Mouse (Mus musculus): ENCODE measurements at regions not wholly inside any gene's neighbourhood (a gene's known extent, or its start where the extent isn't known, plus 50 kb on each side); places are given as distances from the start of the nearest gene placed in this dataset.

GRCm38 (mm10) chr14:100619656-100620030, 335.2 kb upstream of the Klf12 start:
- H3K9me3 ChIP-seq (ENCODE audit: low read length) = no peaks in the 10 kb centered on the region; the same call in 1 of the 2 replicates
- no peak overlapping the region for H3K27ac ChIP-seq (ENCODE audit: low read depth)
- TF ChIP-seq CTCF (IDR thresholded peaks at IDR 0.05; ENCODE audit: low read depth) (no peak), EP300 (IDR thresholded peaks at IDR 0.05; ENCODE audit: low read depth) (no peak)
- no peaks in the 10 kb centered on the region for H3K4me1 ChIP-seq (ENCODE audit: insufficient read depth)
- H3K9ac ChIP-seq (replicated peaks) = no peak overlapping the region
- no peaks in the 10 kb centered on the region for H3K27me3 ChIP-seq (ENCODE audit: insufficient read depth, low read length)
- no peak overlapping the region for H3K4me3 ChIP-seq (ENCODE audit: low read depth, low read length)
- WGBS (ENCODE audit: insufficient replicate concordance) = 63% methylated on average over 1 of the region's 1 CpGs
- DNase-seq = no peak
- no peak for ATAC-seq
- H3K4me2 ChIP-seq (ENCODE audit: low read depth, low read length) = no peak overlapping the region
- no peaks in the 10 kb centered on the region for H3K36me3 ChIP-seq (replicated peaks; ENCODE audit: insufficient read depth, low read length)

DNA sequence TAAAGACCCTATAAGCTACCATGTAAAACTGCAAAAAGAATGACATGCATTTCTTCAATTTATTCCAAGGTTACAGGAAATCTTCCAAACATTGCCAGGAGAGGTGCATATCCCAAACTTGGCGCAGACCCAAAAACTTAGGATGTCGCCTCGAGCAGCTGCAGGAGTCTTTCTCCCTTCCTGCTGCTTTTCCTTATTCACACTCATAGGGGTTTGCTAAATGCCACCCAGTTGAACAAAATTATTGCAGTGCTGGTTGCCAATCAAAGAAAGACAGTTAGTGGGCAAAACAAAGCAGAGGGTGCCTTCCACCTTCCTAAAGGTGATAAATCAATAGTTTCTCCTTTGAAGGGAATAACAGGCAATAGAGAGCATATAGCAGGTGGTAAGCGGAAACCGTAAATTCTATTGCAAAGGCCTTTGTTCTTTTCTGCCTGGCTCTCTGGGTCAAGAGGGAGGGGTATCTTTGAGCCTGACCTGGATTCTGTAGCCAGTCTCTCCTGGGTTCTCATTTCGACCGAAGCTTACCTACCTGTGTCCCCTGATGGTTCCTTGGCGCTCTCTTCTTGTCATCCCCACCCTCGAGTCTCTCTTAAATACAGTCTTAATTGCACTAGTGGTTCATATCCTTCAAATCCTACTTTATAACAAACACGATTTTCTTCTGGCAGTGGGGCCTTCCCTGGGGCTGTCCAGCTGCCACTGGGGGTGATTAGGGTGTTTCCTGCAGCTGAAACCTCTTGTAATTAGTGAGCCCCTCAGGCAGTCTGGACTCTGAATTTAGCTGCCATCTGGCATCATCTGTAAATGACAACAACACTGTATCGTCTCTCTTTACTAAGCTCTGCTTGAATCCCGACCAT, 334.5 kb upstream of the Klf12 start:
- Histone ChIP-seq H3K4me2 (ENCODE audit: low read depth, low read length) (no peak overlapping the region), H3K36me3 (replicated peaks; ENCODE audit: insufficient read depth, low read length) (no peaks in the 10 kb centered on the region), H3K9me3 (ENCODE audit: low read length) (no peaks in the 10 kb centered on the region; the same call in 1 of the 2 replicates), H3K4me3 (ENCODE audit: low read depth, low read length) (no peak overlapping the region), H3K27ac (ENCODE audit: low read depth) (no peak overlapping the region), H3K4me1 (ENCODE audit: insufficient read depth) (no peaks in the 10 kb centered on the region), H3K27me3 (ENCODE audit: insufficient read depth, low read length) (no peaks in the 10 kb centered on the region), H3K9ac (replicated peaks) (no peak overlapping the region)
- TF ChIP-seq CTCF (IDR thresholded peaks at IDR 0.05; ENCODE audit: low read depth) = no peak
- TF ChIP-seq EP300 (IDR thresholded peaks at IDR 0.05; ENCODE audit: low read depth) = no peak
- DNase-seq = no peak
- WGBS (ENCODE audit: insufficient replicate concordance) = 78% methylated on average over 12 of the region's 12 CpGs
- ATAC-seq = no peak

- TF ChIP-seq EP300 (IDR thresholded peaks at IDR 0.05; ENCODE audit: low read depth) = no peak
- no peak for TF ChIP-seq CTCF (IDR thresholded peaks at IDR 0.05; ENCODE audit: low read depth)
- H3K36me3 ChIP-seq (replicated peaks; ENCODE audit: insufficient read depth, low read length) = no peaks in the 10 kb centered on the region
- H3K9me3 ChIP-seq (ENCODE audit: low read length) = no peaks in the 10 kb centered on the region
- H3K4me3 ChIP-seq (ENCODE audit: low read depth, low read length) = no peak overlapping the region
- H3K27ac ChIP-seq (ENCODE audit: low read depth) = no peak overlapping the region
- no peak overlapping the region for H3K9ac ChIP-seq (replicated peaks)
- ATAC-seq (no peak), DNase-seq (no peak)
- H3K4me1 ChIP-seq (ENCODE audit: insufficient read depth) = no peaks in the 10 kb centered on the region
- WGBS (ENCODE audit: insufficient replicate concordance) = 68% methylated on average over 1 of the region's 1 CpGs
- H3K4me2 ChIP-seq (ENCODE audit: low read depth, low read length) = no peak overlapping the region
- no peaks in the 10 kb centered on the region for H3K27me3 ChIP-seq (ENCODE audit: insufficient read depth, low read length)
Observed at GRCm38 (mm10) chr14:100610017-100610760, 325.7 kb upstream of the Klf12 start.

GRCm38 (mm10) chr14:100607109-100607508, 322.6 kb upstream of the Klf12 start:
- Histone ChIP-seq H3K36me3 (replicated peaks; ENCODE audit: insufficient read depth, low read length) (no peaks in the 10 kb centered on the region), H3K4me3 (ENCODE audit: low read depth, low read length) (no peak overlapping the region), H3K9me3 (ENCODE audit: low read length) (no peaks in the 10 kb centered on the region), H3K9ac (replicated peaks) (no peak overlapping the region), H3K27ac (ENCODE audit: low read depth) (no peak overlapping the region), H3K4me1 (ENCODE audit: insufficient read depth) (no peaks in the 10 kb centered on the region), H3K27me3 (ENCODE audit: insufficient read depth, low read length) (no peaks in the 10 kb centered on the region), H3K4me2 (ENCODE audit: low read depth, low read length) (no peak overlapping the region)
- DNase-seq = no peak
- WGBS (ENCODE audit: insufficient replicate concordance) = 75% methylated on average over 4 of the region's 4 CpGs
- no peak for ATAC-seq
- TF ChIP-seq CTCF (IDR thresholded peaks at IDR 0.05; ENCODE audit: low read depth) = no peak
- TF ChIP-seq EP300 (IDR thresholded peaks at IDR 0.05; ENCODE audit: low read depth) = no peak

GRCm38 (mm10) chr14:100600886-100601451, 316.5 kb upstream of the Klf12 start:
- H3K9ac ChIP-seq (replicated peaks) = no peak overlapping the region
- H3K4me3 ChIP-seq (ENCODE audit: low read depth, low read length) = no peak overlapping the region
- no peak for DNase-seq
- WGBS (ENCODE audit: insufficient replicate concordance) = 61% methylated on average over 7 of the region's 7 CpGs
- no peaks in the 10 kb centered on the region for H3K36me3 ChIP-seq (replicated peaks; ENCODE audit: insufficient read depth, low read length)
- H3K4me2 ChIP-seq (ENCODE audit: low read depth, low read length) = no peak overlapping the region
- no peak for ATAC-seq
- no peaks in the 10 kb centered on the region for H3K27me3 ChIP-seq (ENCODE audit: insufficient read depth, low read length)
- H3K27ac ChIP-seq (ENCODE audit: low read depth) = no peak overlapping the region
- TF ChIP-seq CTCF (IDR thresholded peaks at IDR 0.05; ENCODE audit: low read depth) = no peak
- TF ChIP-seq EP300 (IDR thresholded peaks at IDR 0.05; ENCODE audit: low read depth) = no peak
- no peaks in the 10 kb centered on the region for H3K4me1 ChIP-seq (ENCODE audit: insufficient read depth)
- H3K9me3 ChIP-seq (ENCODE audit: low read length) = no peaks in the 10 kb centered on the region

- H3K4me3 ChIP-seq (ENCODE audit: low read depth, low read length) = no peak overlapping the region
- no peaks in the 10 kb centered on the region for H3K4me1 ChIP-seq (ENCODE audit: insufficient read depth)
- no peaks in the 10 kb centered on the region for H3K9me3 ChIP-seq (ENCODE audit: low read length)
- no peak overlapping the region for H3K27ac ChIP-seq (ENCODE audit: low read depth)
- no peaks in the 10 kb centered on the region for H3K27me3 ChIP-seq (ENCODE audit: insufficient read depth, low read length)
- H3K4me2 ChIP-seq (ENCODE audit: low read depth, low read length) = no peak overlapping the region
- ATAC-seq = no peak
- TF ChIP-seq EP300 (IDR thresholded peaks at IDR 0.05; ENCODE audit: low read depth) (no peak), CTCF (IDR thresholded peaks at IDR 0.05; ENCODE audit: low read depth) (no peak)
- H3K9ac ChIP-seq (replicated peaks) = no peak overlapping the region
- no peak for DNase-seq
- H3K36me3 ChIP-seq (replicated peaks; ENCODE audit: insufficient read depth, low read length) = no peaks in the 10 kb centered on the region
Observed at GRCm38 (mm10) chr14:100570026-100570425, 285.5 kb upstream of the Klf12 start.
